In the genomic region with DNA sequence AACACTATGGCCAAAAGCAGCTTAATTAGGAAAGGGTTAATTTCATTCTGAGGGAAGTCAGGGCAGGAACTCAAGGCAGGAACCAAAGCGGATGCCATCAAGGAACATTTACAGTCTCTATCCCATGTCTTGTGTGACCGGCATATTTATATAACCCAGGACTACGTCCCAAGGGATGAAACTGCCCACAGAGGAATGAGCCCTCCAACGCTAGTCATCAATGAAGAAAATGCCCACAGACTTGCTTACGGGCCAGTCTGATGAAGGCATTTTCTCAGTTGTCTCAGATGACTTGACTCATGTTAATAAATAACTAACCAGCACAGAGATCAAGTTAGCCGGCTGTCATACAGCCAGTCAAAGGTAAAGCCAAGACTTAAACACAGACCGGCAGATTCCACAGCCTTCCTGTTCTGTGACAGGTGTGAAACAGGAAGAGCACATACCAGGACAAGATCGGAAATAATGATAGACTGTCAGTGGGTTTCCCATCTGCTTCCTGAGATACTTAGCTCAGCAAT, we compare ENCODE assay signal across 18 mouse cellular contexts. TPM values are rescaled to one million over a fixed set of nuclear protein-coding genes. Genes with fewer than 3 reads are reported as not detected.
"Had no signal": no experiment of that assay in that cellular context is flagged by ENCODE, and none has a peak within 500 bp of the region (broad histone marks: within the 10 kb centered on the region; RNA-seq: fewer than 3 reads in every experiment).

No protein-coding gene starts in this region.

- H3K36me3 ChIP-seq: intestine, embryonic 15.5 days; limb, embryonic 13.5 days; liver, embryonic 13.5 days; lung, embryonic 15.5 days; midbrain, embryonic 15.5 days; neural tube, embryonic 12.5 days had no signal

- H3K9me3 ChIP-seq: intestine, embryonic 15.5 days; limb, embryonic 13.5 days; liver, embryonic 13.5 days; lung, embryonic 15.5 days; midbrain, embryonic 15.5 days; neural tube, embryonic 12.5 days had no signal

- ATAC-seq: intestine, embryonic 15.5 days; liver, postnatal 0 days; midbrain, embryonic 15.5 days had no signal

- H3K4me3 ChIP-seq: intestine, embryonic 15.5 days; limb, embryonic 13.5 days; liver, embryonic 13.5 days; lung, embryonic 15.5 days; megakaryocyte, embryonic 14.5 days; midbrain, embryonic 15.5 days; neural tube, embryonic 12.5 days had no signal

- DNase-seq: layer of hippocampus, adult 9-11 months; left cerebral cortex, postnatal 4 days; liver, embryonic 13.5 days; liver, postnatal 0 days; lung, postnatal 14 days; spleen, adult 18-20 months; thymus, adult 18-20 months; thymus, postnatal 14 days had no signal

- H3K27ac ChIP-seq: hindbrain, embryonic 14.5 days; intestine, embryonic 15.5 days; limb, embryonic 13.5 days; liver, embryonic 13.5 days; lung, embryonic 15.5 days; macrophage; midbrain, embryonic 15.5 days; neural tube, embryonic 12.5 days had no signal

- H3K27me3 ChIP-seq: intestine, embryonic 15.5 days; liver, embryonic 13.5 days; lung, embryonic 15.5 days; midbrain, embryonic 15.5 days; neural tube, embryonic 12.5 days had no signal

- H3K9ac ChIP-seq: hindbrain, embryonic 14.5 days; intestine, embryonic 15.5 days; limb, embryonic 13.5 days; liver, embryonic 13.5 days; liver, postnatal 0 days; lung, embryonic 15.5 days; midbrain, embryonic 15.5 days; neural tube, embryonic 12.5 days had no signal

- H3K4me1 ChIP-seq: megakaryocyte, embryonic 14.5 days had no signal

- H3K4me2 ChIP-seq: hindbrain, embryonic 14.5 days; intestine, embryonic 15.5 days; limb, embryonic 13.5 days; liver, embryonic 13.5 days; lung, embryonic 15.5 days; midbrain, embryonic 11.5 days; midbrain, embryonic 15.5 days; neural tube, embryonic 12.5 days had no signal

RNA-seq across cellular contexts. Expression of gene Rtp1, which starts 9.3 kb away (rescaled TPM):
- polyA plus RNA-seq: hindbrain, embryonic 14.5 days; intestine, embryonic 15.5 days; limb, embryonic 13.5 days; liver, embryonic 13.5 days; liver, postnatal 0 days; lung, embryonic 15.5 days; macrophage; midbrain, embryonic 11.5 days; midbrain, embryonic 15.5 days; neural tube, embryonic 12.5 days; stomach, embryonic 14.5 days had no signal
